Mouse (Mus musculus) adrenal gland, adult 8-10 months (tissue): Measurements from ENCODE around the gene Fanci. TPM values are rescaled to one million over a fixed set of nuclear protein-coding genes. Genes with fewer than 3 reads are reported as not detected.

Experiments used
- DNase-seq: peaks from one replicate; pipeline ENCODE4 v3.0.0; 2022
- total RNA-seq, 4 experiments: library from RNA; stranded (reverse); gene quantifications; 2 replicates each; pipeline ENCODE4 v1.2.4; 2022

Fanci gene
- total RNA-seq, 4 experiments from 2014 or later: 0.20 to 0.95 (median 0.43) TPM

DNA sequence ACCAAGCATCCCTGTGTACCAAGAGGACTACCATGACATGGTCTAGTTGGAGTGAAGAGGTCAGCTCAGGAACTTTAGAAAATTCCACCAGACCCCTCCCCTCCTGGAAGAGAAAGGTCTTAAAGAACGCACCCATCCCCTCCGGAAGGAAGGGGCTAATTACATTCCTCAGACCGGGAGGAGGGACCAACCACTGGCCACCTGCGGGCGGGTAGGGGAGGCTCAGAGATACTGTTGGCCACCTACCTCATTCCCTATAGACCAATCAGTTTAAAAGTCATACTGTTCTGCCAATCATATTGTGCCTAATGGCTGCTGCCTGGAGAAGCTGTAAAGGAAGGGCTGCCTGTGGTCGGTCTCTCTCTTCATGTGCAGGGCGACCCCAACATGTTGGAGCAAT lies 3.7 kb upstream of the Fanci start:
- DNase-seq: no peak

DNA sequence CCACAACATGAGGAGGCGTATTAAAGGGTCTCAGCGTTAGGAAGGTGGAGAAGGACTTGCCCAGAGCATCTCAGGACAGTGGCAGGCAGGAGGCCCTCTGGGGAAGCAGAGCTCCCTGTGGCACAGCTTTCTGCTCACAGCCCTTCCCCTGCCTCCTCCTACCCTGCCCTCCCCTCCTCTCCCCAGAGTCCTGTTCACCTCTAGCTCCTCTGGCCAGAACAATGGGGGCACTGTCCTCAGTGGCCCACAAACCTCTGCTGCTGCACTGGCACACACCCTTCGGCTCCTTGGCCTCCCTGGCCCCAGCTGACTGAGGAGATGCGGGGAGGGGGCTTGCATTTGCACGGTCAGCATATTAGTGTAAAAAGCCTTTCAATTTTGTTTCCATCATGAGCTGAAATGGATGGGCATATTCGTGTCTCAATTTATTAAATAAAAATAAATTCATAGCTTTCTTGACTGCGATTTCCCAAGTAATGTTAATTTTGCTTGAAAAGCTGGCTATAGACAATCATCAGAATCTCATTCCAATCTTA lies 3.0 kb upstream of the Fanci start:
- DNase-seq: no peak

DNA sequence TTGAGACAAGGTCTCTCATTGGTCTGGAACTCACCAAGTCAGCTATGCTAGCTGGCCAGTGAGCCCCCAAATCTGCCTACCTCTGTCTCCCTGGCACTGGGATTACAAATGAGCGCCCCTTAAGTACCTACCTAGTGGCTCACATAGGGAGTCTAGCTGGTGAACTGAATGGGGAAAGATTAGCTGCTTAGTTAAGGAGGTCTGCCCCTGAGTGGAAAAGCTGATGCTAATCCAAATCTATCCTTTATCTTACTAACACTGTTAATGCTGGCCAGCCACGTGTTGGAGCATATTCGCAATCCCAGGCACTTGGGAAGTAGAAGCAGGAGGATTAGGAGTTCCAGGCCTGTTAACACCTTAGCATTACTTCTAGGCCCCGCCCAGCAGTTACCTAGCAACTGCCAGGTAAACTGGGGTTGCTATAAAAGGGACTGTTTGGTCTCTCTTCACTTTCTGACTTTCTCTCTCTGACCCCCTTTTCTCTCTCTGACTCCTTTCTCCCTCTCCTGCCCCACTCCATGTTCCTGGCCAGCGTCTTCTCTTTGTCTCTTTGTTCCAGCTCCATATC lies 1.5 kb upstream of the Fanci start:
- no peak for DNase-seq

DNA sequence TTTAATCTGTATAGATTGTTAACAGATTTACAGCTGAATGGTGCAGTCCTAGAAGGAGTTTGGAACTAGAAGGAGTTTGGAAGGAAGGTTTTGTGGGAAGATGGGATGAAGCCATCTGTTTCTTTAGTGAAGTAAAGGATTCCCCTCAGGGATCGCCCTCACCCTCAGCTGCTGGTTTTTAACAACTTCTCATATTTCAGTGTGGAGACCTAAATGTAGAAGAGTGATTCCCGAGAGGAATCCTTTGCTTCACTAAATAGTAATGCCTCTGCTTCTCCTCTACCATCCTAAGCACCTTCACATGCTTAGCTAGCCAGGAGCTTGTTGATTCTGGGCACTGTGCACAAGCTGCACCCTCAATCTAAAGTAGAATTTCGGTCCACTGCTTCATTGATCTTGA lies 258 bp upstream of the Fanci start:
- no peak for DNase-seq

DNA sequence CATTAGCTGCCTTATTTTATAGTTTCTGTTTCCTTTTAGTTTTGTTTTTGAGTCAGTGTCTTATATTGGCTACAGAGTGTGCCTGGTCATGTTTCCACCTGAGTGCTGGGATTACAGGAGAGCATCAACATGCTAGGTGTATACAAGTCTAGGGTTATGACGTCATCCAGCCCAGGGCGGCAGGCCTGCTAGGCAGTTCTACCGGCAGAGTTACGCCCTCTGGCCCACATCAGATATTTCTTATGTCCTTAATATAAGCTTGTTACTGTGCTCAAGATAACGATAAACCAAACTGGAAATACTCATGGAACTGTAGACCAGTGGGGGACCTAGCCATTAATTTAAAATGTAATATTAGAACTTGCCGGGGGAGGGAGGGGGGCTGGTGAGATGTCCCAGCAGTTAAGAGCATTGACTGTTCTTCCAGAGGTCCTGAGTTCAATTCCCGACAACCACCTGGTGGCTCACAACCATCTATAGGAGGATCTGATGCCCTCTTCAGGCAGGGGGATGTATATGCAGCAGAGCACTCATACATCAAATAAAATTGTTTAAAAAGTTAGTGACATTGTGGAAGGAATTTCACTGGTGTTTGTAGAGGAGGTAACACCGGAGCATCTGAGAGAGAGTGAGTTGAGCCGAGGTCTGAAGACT lies 1.3 kb downstream of the Fanci start:
- DNase-seq: no peak

DNA sequence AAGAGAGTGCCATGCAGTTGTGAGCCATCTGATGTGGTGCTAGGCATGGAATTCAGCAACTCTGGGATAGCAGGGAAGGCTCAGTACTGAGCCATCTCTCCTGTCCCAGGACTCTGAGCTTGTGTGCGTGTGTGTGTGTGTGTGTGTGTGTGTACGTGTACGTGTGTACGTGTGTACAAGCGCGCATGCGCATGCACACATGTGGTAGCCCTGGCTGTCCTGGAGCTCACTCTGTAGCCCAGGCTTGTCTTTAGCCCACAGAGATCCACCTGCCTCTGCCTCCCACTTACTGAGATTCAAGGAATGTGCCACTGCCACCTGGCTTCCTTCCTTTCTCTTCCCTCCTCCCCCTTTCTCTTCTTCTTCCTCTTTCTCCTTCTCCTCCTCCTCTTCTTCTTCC lies 2.2 kb downstream of the Fanci start:
- DNase-seq: no peak

DNA sequence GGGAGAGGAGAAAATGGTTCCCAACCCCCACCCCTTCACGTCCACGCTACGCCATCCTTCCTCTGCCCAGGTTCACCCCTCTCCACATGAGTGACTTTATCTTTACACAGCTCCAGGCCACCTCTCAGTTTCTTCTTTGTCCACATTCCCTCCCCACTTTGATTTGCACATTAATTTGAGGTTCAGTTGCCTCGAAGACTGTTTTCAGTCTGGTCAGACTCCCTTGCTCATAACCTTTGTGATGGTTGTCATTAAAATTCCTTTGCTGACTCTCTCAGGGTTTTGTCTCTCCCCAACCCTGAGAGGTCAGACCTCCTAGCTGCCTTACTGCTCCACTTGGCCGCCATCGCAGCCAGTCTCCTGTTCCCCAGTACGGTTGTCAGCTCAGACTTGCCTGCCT lies 2.9 kb downstream of the Fanci start:
- no peak for DNase-seq

DNA sequence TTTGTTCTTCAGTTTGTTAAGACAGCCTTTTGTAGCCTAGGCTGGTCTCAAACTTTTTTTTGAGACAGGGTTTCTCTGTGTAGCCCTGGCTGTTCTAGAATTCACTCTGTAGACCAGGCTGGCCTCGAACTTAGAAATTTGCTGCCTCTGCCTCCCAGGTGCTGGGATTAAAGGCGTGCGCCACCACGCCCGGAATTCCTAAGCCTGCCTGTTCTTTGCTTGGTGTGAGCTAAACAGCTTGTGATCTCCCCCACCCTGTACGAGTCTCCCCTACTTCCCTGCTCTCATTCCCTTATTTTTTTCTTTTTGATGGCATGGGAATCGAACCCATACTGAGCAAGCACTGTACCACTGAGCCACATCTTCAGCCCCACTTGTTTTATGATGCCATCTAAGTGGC lies 3.5 kb downstream of the Fanci start:
- DNase-seq: no peak

DNA sequence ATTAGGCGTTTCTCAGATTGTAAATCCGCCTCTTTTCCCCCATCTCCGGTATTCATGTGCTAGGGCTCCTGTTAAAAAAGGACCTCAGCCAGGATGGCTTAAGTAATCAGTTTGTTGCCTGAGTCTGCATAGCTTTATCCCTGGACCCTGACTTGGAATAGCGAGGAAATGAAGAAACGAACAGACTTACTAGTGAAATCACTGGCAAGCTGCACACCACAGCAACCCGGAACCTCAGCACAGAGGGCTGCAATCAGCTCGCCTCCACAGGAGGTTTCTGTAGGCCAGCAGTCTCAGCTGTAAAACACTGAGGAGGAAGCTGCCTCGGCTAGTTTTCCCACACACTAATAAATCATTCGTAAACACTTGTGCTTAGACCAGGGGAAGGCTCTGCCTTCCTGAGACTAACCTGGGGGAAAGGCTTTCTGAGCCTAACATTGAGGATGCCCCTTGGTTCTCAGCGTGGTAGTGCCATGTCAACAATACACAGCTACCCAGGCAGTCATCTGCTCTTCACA lies 5.8 kb downstream of the Fanci start:
- no peak for DNase-seq

DNA sequence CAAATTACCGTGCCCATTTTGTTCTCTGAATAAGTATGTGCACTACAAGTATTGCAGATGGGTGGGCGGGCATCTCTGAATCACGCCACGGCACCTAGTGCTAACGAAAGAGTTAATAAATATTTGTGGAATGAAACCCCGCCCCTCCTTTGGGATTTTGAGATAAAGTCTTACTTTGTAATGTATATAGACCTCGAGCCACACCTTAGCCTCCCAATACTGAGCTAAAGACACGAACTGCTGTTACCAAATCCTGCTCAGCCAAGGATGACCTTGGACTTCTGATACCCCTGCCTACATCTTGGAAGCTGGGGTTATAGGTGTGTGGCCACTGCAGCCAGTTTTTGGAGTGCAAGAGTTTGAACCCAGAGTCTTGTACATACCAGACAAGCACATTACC lies 6.7 kb downstream of the Fanci start:
- no peak for DNase-seq

DNA sequence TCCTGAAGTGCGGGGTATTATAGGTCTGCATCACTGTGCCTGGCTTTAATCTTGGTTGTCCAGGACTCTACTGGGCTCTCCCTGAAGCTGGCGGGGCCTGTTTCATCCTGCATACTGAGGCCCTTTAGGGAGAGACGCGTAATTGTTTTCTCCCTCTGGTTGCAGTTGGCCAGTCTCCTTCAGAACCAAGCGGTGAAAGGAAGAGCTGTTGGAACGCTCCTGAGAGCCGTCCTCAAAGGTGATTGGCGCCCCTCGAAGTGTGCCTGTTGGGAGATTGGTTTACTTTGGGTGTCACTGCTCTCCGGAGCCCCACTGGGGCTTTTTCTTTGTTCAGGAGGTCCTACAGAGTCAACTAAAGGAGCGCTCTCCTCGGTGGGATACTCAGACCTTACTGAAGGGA lies 7.2 kb downstream of the Fanci start:
- no peak for DNase-seq

DNA sequence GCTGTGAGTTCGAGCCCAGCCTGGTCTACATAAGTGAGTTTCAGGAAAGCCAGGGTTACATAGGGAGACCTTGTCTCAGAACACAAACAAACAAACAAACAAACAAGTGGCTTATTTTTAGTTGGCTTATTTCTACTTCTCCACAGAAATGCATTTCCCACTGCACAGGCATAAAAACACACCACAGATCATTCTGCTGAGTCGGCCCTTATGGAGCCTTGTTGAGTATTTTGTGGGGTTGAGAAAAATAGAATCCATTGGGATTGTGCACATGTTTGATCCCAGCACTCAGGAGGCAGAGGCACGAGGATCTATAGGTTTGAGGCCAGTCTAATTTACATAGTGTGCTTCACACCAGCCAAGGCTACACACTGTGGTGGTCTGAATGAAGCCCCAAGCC lies 8.6 kb downstream of the Fanci start:
- no peak for DNase-seq

DNA sequence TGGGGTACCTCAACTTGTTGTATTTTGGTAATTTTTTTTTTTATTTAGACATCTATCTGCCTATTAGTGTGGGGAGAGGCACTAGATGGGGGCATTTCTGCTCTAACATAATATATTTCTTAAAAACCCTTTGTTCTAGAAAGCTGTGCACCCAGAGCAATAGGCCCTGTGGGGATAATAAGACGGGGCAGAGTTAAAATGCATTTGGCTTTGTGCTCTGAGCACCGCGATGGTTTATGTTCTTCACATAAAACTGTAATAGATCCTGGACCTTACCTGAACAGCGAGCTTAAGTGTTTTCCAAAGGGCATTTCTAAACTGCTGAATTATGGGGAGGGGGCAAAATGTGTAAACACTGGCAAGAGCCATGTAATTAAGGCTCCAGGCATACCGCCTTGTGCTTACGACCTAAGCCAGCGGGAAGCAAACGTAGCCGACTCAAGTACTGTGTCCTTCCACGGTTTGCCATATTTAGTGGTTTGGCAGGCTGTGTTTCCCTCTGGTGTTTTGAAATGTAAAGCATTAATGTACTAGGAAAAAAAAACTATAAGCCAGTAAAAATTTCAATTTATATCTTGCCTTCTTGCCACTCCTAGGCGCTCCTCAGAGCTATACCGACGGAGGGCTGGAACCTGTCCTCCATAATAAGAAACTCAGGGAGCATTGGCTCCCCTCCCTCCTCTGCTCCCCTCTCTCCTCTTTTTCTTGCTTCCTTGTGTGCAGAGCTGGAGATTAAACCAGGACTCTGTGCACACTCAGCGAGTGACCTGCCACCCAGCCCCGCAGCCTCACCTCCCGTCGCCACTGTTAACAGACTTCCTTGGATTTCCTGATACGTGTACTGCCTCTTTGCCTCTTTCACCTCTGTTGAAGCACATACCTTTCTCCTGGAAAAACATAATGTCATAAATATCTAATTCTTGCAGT lies 23.0 kb downstream of the Fanci start:
- DNase-seq: no peak

DNA sequence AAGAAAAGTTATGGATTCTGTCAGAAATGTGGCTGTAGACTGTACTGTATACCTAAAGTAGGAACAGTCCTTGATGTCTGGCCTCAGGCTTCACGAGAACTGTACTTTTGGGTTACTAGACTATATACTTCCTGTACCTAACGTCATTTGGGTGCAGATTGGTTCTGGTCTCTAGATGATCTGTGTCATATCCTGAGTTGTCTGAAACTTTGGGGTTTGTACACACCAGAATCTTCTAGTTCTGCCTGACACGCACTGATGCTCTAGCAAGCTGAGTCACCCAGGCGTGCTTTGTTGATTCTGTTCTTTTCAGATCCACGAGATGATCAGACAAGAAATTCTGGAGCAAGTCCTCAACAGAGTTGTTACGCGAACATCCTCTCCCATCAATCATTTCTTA lies 28.2 kb downstream of the Fanci start:
- DNase-seq: no peak

DNA sequence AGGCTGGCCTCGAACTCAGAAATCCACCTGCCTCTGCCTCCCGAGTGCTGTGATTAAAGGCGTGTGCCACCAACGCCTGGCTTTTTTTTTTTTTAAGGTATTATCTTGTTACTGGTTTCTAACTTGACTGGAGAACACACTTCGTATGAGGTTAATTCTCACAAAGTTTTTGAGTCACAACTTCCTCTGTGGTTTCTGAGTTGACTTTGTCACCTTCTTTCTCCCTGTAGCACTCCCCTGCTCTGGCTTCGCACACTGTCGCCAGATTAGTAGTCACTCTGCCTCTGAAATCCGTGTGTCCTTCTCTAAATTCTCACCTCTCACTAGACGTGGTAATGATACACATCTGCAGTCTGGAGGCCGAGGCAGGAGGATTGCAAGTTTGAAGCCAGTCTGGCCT lies 31.1 kb downstream of the Fanci start:
- DNase-seq: no peak

DNA sequence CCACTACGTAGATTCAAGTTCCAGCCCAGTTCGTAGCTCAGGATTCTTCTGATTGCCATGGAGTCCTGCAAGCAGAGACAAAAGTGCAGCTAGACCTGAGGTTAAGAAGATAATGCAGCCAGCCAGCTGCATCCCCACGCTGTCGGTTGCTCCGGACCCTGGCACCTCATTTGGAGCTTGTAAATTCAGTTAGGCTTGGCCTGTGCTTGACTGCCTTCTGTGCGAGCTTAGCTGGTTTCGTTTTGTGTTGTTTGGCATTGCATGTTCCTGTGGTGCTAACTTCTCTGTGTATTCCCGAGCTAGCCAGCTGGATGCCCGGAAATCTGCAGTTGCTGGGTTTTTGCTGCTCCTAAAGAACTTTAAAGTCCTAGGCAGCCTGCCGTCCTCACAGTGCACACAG lies 34.1 kb downstream of the Fanci start:
- no peak for DNase-seq

DNA sequence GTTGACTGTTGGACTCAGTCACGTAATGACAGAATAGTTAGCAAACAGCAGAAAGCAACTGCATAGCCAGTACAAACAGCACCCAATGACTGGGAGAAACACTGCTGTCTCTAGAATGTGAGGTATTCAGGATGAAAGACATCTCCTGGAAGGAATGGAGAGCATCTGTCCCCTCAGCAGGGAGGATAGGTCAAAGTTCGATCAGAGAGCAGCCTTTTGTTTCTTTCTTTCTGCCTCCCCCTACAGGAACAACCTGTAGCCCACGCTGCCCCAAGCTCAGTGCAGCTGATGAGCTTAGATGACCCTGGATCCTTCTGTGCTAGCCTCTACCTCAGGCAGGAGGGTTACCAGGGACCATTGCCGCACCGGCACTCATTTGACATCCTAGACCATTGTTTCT lies 36.5 kb downstream of the Fanci start:
- no peak for DNase-seq

DNA sequence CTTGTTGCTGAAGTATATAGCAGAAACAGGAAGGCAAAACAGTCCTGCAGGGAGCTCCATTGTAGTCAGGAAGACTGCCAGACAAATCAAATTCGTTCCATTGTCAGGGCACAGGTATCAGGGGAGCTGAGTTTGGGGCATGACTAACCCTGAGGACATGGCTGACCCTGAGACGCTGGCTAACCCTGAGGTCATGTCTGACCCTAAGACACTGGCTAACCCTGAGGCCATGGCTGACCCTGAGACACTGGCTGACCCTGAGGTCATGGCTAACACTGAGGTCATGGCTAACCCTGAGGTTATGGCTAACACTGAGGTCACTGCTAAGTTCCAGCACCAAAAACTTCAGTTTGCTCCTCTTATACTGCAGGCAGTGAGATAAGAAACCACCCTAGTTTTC lies 48.3 kb downstream of the Fanci start:
- no peak for DNase-seq

DNA sequence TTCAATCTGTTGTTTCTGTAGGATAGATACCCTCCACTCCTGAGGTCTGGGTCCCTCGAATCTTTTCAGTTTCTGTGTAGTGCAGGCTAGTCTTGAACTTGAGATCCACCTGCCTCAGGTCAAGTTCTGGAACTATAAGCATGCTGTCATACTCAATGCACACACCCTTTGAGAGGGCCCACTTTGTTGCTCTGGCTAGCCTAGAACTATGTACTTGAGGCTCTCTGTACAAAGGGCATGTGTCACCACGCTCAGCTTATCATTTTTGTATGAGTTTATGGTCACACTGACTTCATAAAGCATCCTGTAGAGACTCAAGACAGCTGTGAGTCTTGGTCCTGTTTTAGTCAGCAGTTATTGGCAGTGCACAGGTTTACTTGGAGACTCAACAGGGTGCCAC lies 55.3 kb downstream of the Fanci start:
- no peak for DNase-seq

DNA sequence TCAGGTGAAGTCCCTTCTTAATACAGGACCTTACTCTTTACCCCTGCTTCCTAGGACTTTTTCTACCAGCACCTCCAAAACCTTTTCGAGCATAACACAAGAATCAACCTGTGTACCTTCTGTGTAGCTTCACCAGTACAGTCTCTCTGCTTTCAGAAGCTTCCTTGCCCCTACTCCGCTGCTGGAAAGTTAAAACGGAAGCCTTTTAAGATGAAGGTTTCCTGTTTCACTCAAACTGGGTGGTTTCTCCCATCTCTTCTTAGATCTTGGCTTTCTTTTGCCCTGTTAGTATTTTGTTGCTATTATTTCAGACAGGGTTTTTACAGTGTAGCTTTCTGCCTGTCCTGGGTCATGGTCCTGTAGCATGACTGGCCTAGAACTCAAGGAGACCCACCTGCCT lies 55.8 kb downstream of the Fanci start:
- no peak for DNase-seq

DNA sequence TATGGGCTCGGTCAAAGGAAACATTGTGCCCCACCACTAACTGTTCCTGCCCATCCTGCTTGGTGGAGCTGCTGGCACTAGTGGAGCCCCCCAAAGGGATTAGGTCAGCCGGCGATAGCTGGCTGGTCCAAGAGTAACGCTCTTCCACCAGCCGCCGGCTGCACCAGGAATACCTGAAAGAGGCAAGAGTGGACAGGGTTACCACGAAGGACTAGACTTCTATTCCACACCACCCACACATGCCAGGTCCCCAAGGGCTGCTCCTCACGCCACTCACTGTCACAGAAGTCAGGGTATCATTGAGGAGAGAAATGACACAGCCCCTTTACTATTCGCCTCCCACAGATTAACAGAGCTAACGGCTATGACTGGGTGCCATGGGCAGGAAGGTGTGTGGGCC lies 70.0 kb downstream of the Fanci start:
- DNase-seq: no peak

DNA sequence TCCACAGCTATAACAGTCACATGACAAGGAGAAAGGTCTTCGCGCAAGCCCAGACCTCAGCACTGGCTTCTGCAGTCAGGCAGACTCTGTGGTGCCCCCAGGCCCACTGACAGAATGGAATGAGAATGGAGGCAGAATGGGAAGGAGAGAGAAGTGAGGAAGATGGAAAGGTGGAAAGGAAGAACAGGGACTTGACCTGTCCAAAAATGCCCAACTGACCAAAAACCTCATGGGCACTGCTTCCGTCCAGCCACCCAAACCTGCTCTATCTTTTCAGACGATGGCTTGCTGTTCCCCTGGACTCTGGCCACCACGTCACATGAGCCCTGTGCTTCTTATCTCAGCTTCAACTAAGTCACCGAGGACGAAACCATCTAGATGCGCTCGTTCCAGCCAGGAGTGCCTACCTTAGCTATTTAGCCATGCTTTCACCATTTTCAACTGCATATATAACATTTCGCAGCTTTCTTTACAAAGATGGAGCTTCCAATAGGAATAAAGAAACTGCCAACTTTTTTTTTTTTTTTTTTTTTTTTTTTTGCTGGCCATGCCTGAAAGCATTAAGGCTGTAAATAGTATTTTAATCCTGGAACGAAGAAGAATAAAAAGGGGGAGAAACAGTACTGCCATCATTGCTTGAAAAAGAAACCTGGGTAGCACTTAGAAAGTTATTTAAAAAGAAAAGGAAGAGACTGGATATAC lies 71.8 kb downstream of the Fanci start:
- DNase-seq: no peak
